Mouse (Mus musculus) E14TG2a.4 (cell line): Measurements from ENCODE around the gene Rnf26.

Source experiments
- H3K27me3 ChIP-seq: 2 replicates; pipeline ENCODE4 v1.6.1; 2014; ENCODE audit warnings: low read length, control low read depth; ENCODE audit not compliant: insufficient read depth
- H3K36me3 ChIP-seq: 2 replicates; pipeline ENCODE4 v1.6.1; 2014; ENCODE audit warnings: low read length, control low read depth; ENCODE audit not compliant: insufficient read depth
- H3K4me1 ChIP-seq: replicated peaks from 2 replicates; pipeline ENCODE4 v1.6.1; 2014; ENCODE audit warnings: low read depth, low read length, control low read depth
- H3K4me3 ChIP-seq: replicated peaks from 2 replicates; pipeline ENCODE4 v1.5.1; 2014; ENCODE audit warnings: mild to moderate bottlenecking, low read length
- H3K9me3 ChIP-seq: 2 replicates; pipeline ENCODE4 v1.6.1; 2014; ENCODE audit warnings: low read length, control low read depth
- CTCF ChIP-seq: conservative IDR thresholded peaks from 2 replicates; pipeline ENCODE4 v1.5.1; 2014; ENCODE audit warnings: low read length
- NANOG ChIP-seq: IDR thresholded peaks from 2 replicates; pipeline ENCODE4 v1.6.1; 2014; ENCODE audit warnings: borderline replicate concordance, low read length, mixed read lengths
- POU5F1 ChIP-seq: IDR thresholded peaks from 2 replicates; pipeline ENCODE4 v1.6.1; 2014; ENCODE audit warnings: low read length, borderline replicate concordance

The Rnf26 gene

DNA sequence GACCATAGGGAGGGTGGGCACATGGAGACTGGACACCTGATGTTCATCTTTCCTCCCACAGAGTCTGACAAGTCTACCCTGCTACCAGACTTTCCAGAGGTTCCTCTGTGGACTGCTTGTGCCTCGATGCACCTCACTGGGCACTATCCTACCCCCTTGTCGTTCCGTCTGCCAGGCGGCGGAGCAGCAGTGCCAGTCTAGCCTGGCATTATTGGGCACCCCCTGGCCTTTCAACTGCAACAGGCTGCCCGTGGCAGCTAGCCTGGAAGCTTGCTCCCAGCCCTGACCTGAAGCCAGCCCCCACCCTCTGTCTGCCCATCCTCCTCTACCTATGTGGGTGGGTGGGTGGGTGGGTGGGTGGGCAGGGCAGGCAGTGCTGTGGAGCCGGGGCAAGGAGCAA, 7.1 kb downstream of the Rnf26 start:
- Histone ChIP-seq H3K36me3 (peaks cover 51% of the 10 kb centered on the region), H3K9me3 (no peaks in the 10 kb centered on the region), H3K4me1 (peaks cover 60% of the 10 kb centered on the region), H3K4me3 (no peak overlapping the region), H3K27me3 (no peaks in the 10 kb centered on the region)
- TF ChIP-seq CTCF (no peak), POU5F1 (no peak), NANOG (no peak)

DNA sequence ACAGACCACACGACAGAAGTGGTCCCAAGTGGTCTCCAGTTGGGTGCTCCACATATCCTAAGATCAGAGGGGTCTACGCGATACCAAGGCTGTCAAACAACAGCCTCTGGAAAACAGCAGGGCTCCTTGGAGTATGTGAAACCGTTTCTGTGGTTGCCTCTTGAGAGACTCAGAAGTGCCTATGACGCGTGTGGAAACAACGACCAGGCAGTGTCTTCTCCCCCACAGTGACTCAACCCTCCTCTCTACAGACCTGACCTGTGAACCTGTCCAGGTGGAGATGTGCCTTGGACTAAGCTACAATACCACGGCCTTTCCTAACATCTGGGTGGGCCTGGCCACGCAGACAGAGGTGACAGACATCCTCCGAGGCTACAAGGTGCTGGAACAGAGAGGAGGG, 7.5 kb downstream of the Rnf26 start:
- H3K27me3 ChIP-seq: no peaks in the 10 kb centered on the region
- peaks cover 51% of the 10 kb centered on the region for H3K36me3 ChIP-seq
- no peaks in the 10 kb centered on the region for H3K9me3 ChIP-seq
- no peak overlapping the region for H3K4me3 ChIP-seq
- TF ChIP-seq NANOG: no peak
- no peak for TF ChIP-seq POU5F1
- no peak for TF ChIP-seq CTCF
- peaks cover 60% of the 10 kb centered on the region for H3K4me1 ChIP-seq

DNA sequence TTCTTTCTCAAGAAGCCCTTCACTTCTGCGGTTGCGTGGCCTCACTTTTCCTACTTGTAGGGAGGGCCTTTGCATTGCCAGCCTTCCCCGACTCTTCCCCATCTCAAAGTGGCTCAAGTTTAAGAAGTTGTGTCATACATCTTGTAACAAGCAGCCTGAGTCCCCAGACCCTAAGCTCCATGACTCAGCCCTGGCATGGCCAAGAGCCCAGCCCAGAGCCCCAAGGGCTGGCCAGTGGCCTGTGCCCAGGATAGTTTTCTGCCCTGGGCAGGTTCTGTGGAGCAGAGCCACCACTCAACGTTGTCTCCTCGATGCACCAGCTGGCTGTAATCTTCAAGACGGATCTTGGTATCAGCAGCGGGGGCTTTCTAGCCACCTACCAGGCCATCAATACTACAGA, 8.4 kb downstream of the Rnf26 start:
- Histone ChIP-seq H3K4me3 (no peak overlapping the region), H3K36me3 (peaks cover 44% of the 10 kb centered on the region), H3K27me3 (no peaks in the 10 kb centered on the region), H3K4me1 (peaks cover 55% of the 10 kb centered on the region), H3K9me3 (no peaks in the 10 kb centered on the region)
- no peak for TF ChIP-seq CTCF
- no peak for TF ChIP-seq NANOG
- no peak for TF ChIP-seq POU5F1

DNA sequence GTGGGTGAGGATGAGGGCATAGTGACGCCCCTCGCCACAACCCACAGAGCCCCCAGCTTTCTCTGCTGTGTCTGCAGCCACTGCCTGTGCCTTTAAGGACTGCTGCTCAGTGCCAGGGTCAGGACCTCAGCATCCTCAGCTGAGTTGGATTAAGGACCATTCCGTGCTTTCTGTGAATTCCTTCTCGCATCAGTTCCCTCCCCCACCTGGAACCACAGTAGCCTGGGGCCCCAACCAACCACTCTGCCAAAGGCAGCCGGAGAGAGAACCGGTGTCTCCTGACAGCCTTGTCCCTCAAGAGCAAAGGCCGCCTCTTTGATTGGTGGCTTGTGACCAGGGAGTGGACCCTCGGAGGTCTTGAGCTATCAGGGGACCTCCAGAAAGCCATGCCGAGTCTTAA, 11.8 kb downstream of the Rnf26 start, which contains the start of gene Mfrp:
Mfrp (plus strand) TSS at position 240 of the 400 bp plus-strand sequence.
- Histone ChIP-seq H3K4me3 (no peak within 1 kb of the TSS; the same call in 1 of the 2 replicates), H3K27me3 (no peaks in the 10 kb centered on the region), H3K9me3 (no peaks in the 10 kb centered on the region), H3K4me1 (peaks cover 37% of the 10 kb centered on the region), H3K36me3 (peaks cover 23% of the 10 kb centered on the region)
- TF ChIP-seq POU5F1: no peak
- TF ChIP-seq CTCF: no peak
- TF ChIP-seq NANOG: no peak

DNA sequence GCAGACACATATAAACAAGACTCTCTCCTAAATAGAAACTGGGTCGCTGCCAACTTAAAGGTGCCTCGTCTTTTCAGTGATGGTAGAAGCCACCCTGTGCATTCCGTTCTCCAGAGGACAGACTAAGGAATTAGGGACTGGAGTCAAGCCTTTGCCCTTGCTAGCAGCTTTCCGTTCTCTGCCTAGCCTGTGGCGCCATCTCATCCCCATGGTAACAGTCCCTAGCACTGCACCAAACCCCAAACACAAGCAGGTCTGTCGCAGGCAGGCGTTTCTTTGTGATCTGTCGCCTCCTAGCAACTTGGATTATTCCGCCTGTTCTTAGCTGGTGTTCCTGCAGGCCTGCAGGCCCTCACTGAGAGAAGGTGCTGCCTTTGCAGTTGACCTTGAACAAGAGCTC, 16.8 kb downstream of the Rnf26 start:
- peaks cover 51% of the 10 kb centered on the region for H3K4me1 ChIP-seq
- H3K36me3 ChIP-seq: peaks cover 25% of the 10 kb centered on the region
- H3K4me3 ChIP-seq: no peak overlapping the region
- TF ChIP-seq POU5F1: no peak
- no peak for TF ChIP-seq NANOG
- no peak for TF ChIP-seq CTCF
- no peaks in the 10 kb centered on the region for H3K27me3 ChIP-seq
- no peaks in the 10 kb centered on the region for H3K9me3 ChIP-seq

DNA sequence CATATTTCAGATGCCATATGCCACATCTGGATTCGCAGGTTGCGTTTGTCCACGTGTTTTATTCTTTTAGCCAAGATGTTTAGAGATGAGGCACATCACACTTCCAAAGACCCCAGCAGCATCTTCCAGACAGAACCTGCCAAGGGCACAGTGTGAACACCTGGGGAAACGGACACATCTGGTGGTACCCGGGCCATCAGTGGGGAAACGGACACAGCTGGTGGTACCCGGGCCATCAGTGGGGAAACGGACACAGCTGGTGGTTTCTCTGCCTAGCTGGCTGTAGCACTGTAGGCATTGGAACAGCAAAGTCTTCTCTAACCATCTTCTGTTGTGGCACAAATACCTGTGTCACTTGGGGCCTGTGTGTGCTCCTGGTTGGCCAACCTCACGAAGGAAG, 17.5 kb downstream of the Rnf26 start:
- no peak overlapping the region for H3K4me3 ChIP-seq
- TF ChIP-seq CTCF (no peak), POU5F1 (no peak), NANOG (no peak)
- H3K4me1 ChIP-seq: peaks cover 51% of the 10 kb centered on the region
- no peaks in the 10 kb centered on the region for H3K27me3 ChIP-seq
- H3K9me3 ChIP-seq: no peaks in the 10 kb centered on the region
- H3K36me3 ChIP-seq: peaks cover 33% of the 10 kb centered on the region

DNA sequence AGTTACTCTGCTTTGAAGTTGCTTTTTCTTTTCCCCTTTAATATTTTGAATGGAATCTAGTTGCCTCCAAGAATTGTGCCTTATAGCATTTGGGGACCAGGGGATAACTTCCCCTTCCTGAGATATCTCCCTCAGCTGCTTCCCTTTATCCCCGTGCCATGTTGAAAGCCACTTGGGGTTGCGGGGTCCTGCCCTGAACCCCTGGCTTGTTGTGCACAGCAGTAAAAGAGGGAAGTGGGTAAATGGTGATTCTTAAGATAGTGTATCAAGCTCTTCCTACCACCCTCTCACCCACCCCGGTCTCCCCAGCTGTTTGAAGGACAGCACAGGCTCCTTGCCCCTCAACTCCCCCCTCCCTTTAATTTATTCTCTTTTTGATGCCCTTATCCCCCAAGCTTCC, 18.6 kb downstream of the Rnf26 start:
- TF ChIP-seq POU5F1 (no peak), NANOG (no peak), CTCF (no peak)
- peaks cover 56% of the 10 kb centered on the region for H3K4me1 ChIP-seq
- H3K9me3 ChIP-seq: no peaks in the 10 kb centered on the region
- no peaks in the 10 kb centered on the region for H3K27me3 ChIP-seq
- peaks cover 34% of the 10 kb centered on the region for H3K36me3 ChIP-seq
- no peak overlapping the region for H3K4me3 ChIP-seq

DNA sequence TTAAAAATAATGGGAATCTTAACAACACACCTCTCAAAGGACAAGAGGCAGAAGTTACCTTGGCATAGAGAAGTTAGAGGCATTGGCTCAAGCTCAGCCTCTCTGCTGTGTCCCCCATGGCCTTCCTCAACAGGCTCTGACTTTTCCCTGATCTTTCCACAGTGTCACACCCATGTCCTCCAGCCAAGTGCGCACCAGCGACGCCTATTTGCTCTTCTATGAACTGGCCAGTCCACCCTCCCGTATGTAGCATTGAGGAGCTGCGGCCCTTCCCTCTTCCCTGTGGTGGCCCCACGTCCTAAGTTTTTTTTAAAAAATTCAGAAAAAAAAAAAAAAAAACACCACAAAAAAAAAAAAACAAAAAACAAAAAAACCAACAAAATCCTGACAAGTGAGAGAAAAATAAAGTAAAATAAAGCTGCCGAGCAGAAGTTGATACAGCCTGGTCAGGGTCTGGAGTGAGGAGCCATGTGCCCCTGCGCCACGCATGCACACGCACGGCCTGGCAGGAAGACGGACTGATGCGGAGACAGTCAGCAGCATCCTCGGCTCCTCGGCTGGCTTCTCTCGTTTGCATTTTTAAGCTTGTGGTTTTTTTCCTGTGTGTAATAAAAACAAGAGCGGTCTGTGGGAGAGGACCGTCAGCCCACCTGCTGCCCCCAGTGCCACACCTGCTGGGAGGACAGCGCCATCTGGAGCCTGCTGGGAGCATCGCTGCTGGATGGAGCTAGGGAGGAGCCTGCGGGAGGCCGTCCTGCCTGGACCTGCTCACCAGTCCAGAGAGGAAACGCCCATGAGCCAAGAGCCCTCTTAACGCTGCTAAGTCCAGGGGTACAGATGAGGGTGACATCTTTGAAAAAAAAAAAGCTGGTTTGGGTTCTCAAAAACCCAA, 19.5 kb downstream of the Rnf26 start:
- Histone ChIP-seq H3K9me3 (no peaks in the 10 kb centered on the region), H3K4me3 (no peak overlapping the region), H3K27me3 (0 out of 2 replicates have a peak, but pooled peaks cover 6% of the 10 kb centered on the region), H3K4me1 (peaks cover 64% of the 10 kb centered on the region), H3K36me3 (peaks cover 34% of the 10 kb centered on the region)
- TF ChIP-seq NANOG (no peak), CTCF (peak; percentile 86)
